Mouse (Mus musculus): ENCODE data around the gene Pigc. TPM values are rescaled to one million over a fixed set of nuclear protein-coding genes. Genes with fewer than 3 reads are reported as not detected.

Pigc gene
- total and polyA plus RNA-seq, 3 experiments, result 11.7 to 17.4 (median 12.4) TPM

DNA sequence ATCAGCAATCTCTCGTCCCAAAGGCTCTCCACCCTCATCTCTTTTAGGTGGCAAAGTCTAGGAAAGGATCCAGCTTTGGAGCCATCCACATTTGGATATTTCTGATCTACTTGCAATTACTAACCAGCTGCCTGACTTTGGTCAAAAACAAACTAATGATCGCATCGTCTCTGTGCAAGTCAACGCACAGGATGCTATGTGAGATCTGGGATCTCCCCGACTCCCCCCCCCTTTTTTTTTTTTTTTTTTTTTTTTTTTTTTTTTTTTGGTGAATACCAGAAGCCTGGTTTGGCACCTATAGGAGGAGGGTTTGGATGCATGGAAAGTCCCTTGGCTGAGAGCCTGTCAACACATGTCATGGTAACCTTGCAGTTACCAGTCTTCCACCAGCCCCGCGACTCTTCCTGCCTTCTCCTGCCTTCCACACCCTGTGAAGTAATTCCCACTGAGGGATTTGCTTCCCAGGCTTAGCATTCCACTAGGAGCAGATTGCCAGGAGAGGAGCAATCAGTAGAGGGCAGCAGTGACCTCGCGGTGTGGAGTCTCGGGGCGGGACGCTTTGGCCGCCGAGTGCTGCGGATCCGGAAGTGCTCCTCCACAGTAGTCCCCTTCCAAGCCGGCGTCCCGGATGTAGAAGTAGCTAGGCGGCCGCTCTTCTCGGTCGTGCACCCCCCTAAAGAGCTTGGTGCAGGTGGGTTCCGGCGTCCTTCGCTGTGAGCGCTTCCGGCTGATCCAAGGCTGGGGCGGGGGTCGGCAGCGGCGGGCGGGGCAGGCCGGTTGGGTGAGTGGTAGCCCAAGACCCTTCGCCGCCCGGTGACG, at the start of gene Pigc (continued):
- no peak for TF ChIP-seq JUND (conservative IDR thresholded peaks at IDR 0.05; ENCODE audit: low read depth, low read length)

DNA sequence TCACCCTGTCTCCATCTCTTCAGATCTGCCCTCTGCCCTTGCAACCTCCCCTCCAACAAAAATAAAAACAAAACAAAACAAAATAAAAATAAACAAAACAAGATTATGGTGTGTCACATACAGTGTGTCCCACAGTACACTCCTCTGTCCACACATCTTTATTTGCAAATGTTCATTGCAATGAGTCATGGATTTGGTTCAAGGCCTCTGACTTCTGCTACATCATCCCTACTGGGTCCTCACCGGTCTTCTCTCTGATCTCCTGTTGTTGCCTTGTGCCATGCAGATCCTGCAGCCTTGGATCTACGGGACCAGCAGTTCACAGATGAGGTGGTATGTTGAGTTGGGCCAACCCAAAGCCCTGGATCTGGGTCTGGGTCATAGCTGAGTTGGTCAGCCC, 49.4 kb upstream of the Pigc start:
- peaks cover 37 to 87% of the 10 kb centered on the region in 2 experiments for H3K4me1 ChIP-seq (ENCODE audit: control insufficient read depth in 1 of 2, insufficient read depth in 2 of 2)
- dilution Hi-C loops (cut with MboI; ENCODE audit: extremely low pct_ligation_motif_present, extremely low pct_unique_long_range_greater_than_20kb, low sequenced_read_pairs) (no loop called here), in situ Hi-C loops (cut with MboI; ENCODE audit: low pct_ligation_motif_present, low pct_unique_long_range_greater_than_20kb, low sequenced_read_pairs) (loop anchor here (5.0 kb wide), 1 partner anchor 38 kb away; no protein-coding TSS in a partner anchor)
- peak overlapping the region; percentile 32 for H3K4me2 ChIP-seq (ENCODE audit: insufficient read depth, low read depth, poor library complexity, severe bottlenecking)
- peak overlapping the region; percentile 60 for H3K9ac ChIP-seq (ENCODE audit: insufficient read depth, low read depth)
- H3K36me3 ChIP-seq (replicated peaks in 1 of 2; ENCODE audit: control insufficient read depth in 1 of 2, insufficient read depth in 1 of 2, low read length in 1 of 2), result no peaks in the 10 kb centered on the region
- H3K79me2 ChIP-seq (replicated peaks; ENCODE audit: control insufficient read depth, extremely low read depth, insufficient read depth, poor library complexity, severe bottlenecking), result no peaks in the 10 kb centered on the region
- H3K9me3 ChIP-seq (replicated peaks; ENCODE audit: low read length), result no peaks in the 10 kb centered on the region
- peak overlapping the region; percentile 90 for H3K27ac ChIP-seq (ENCODE audit: insufficient read depth, low read depth)
- no peaks in the 10 kb centered on the region for H3K27me3 ChIP-seq (replicated peaks)
- DNase-seq (ENCODE audit: extremely low read depth), result no peak
- H3K4me3 ChIP-seq (replicated peaks in 1 of 3; ENCODE audit: low read depth in 2 of 3, low read length in 2 of 3, poor library complexity in 1 of 3), result no peak overlapping the region
- TF ChIP-seq MAZ (IDR thresholded peaks at IDR 0.05; ENCODE audit: low read depth, low read length) (no peak), SIN3A (IDR thresholded peaks at IDR 0.05; ENCODE audit: low read length) (no peak), ZMIZ1 (IDR thresholded peaks at IDR 0.05; ENCODE audit: low read depth, low read length) (no peak), ZC3H11A (IDR thresholded peaks at IDR 0.05; ENCODE audit: low read depth, low read length) (no peak), TBP (conservative IDR thresholded peaks at IDR 0.05; ENCODE audit: low read depth, low read length) (no peak), MAFK (IDR thresholded peaks at IDR 0.05; ENCODE audit: insufficient replicate concordance, low read length) (no peak), IRF4 (IDR thresholded peaks at IDR 0.05; ENCODE audit: low read depth, low read length) (no peak)

DNA sequence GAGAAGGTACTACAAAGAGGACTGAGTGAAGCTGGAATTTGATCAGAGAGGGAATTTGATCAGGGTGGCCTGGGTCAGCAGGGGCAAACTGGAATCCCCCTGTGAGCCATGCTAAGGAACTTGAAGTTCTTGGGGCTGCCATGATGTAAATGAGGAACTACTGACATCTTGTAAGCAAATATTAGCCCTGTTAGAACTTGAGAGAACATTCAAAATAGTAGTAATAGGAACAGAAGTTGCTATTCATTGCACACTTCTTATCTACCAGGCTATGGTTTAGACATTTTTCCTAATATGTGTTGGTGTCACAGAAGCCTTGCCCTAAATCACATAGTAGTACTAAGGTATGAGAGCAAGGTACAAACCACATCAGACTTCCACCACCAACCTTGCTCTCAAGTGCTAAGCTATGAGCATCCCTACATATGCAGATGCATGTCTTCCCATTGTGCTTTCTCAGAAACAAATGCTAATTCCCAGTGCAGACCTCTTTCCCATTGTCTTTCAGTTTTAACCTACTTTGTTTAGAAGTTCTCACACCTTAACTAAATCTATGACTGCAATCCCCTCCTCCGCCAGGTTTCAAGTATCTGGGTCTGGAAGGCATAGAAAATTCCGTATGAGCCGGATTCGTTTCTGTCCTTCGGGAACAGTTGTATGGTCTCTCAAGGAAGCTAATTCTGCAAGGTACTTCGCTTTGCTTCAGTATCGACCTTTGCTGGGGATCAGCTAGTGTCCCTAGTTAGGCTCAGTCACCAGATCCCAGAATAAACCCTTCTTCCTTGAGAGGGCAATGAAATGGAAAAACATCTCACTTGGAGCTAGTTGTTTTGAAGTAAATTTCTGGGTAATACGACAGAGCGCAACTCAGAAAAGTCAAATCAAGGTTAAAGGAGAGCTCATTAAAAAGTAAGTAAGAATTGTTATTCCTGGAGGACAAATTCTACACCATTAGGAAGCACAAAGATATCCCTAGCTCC, 48.2 kb upstream of the Pigc start:
- Histone ChIP-seq H3K27me3 (replicated peaks) (no peaks in the 10 kb centered on the region), H3K9me3 (replicated peaks; ENCODE audit: low read length) (no peaks in the 10 kb centered on the region), H3K79me2 (replicated peaks; ENCODE audit: control insufficient read depth, extremely low read depth, insufficient read depth, poor library complexity, severe bottlenecking) (no peaks in the 10 kb centered on the region), H3K36me3 (replicated peaks in 1 of 2; ENCODE audit: control insufficient read depth in 1 of 2, insufficient read depth in 1 of 2, low read length in 1 of 2) (no peaks in the 10 kb centered on the region), H3K4me1 (ENCODE audit: control insufficient read depth in 1 of 2, insufficient read depth in 2 of 2) (peaks cover 38 to 80% of the 10 kb centered on the region in 2 experiments), H3K9ac (ENCODE audit: insufficient read depth, low read depth) (peak overlapping the region; percentile 70), H3K27ac (ENCODE audit: insufficient read depth, low read depth) (peak overlapping the region; percentile 90), H3K4me2 (ENCODE audit: insufficient read depth, low read depth, poor library complexity, severe bottlenecking) (peak overlapping the region; percentile 79), H3K4me3 (replicated peaks in 1 of 3; ENCODE audit: low read depth in 2 of 3, low read length in 2 of 3, poor library complexity in 1 of 3) (no peak overlapping the region)
- dilution Hi-C loops (cut with MboI; ENCODE audit: extremely low pct_ligation_motif_present, extremely low pct_unique_long_range_greater_than_20kb, low sequenced_read_pairs) (no loop called here), in situ Hi-C loops (cut with MboI; ENCODE audit: low pct_ligation_motif_present, low pct_unique_long_range_greater_than_20kb, low sequenced_read_pairs) (no loop called here)
- no peak for DNase-seq (ENCODE audit: extremely low read depth)
- TF ChIP-seq MAFK (IDR thresholded peaks at IDR 0.05; ENCODE audit: insufficient replicate concordance, low read length), result no peak
- no peak for TF ChIP-seq NRF1 (IDR thresholded peaks at IDR 0.05; ENCODE audit: low read depth, low read length)
- no peak for TF ChIP-seq UBTF (IDR thresholded peaks at IDR 0.05; ENCODE audit: low read depth, low read length)
- no peak for TF ChIP-seq SIN3A (IDR thresholded peaks at IDR 0.05; ENCODE audit: low read length)
- TF ChIP-seq ETS1 (conservative IDR thresholded peaks at IDR 0.05; ENCODE audit: low read depth, low read length), result peak; percentile 19; the same call in 1 of the 2 replicates
- no peak for TF ChIP-seq ELF1 (IDR thresholded peaks at IDR 0.05; ENCODE audit: low read depth, low read length)
- TF ChIP-seq ZC3H11A (IDR thresholded peaks at IDR 0.05; ENCODE audit: low read depth, low read length), result no peak
- TF ChIP-seq TBP (conservative IDR thresholded peaks at IDR 0.05; ENCODE audit: low read depth, low read length), result peak; percentile 32; the same call in 1 of the 2 replicates
- peak; percentile 53; the same call in 1 of the 2 replicates for TF ChIP-seq EP300 (IDR thresholded peaks at IDR 0.05; ENCODE audit: low read length)
- no peak for TF ChIP-seq ZKSCAN1 (IDR thresholded peaks at IDR 0.05; ENCODE audit: borderline replicate concordance, low read depth, low read length)
- no peak for TF ChIP-seq E2F4 (IDR thresholded peaks at IDR 0.05; ENCODE audit: insufficient replicate concordance, low read depth, low read length)
- TF ChIP-seq TCF12 (IDR thresholded peaks at IDR 0.05; ENCODE audit: low read depth, low read length), result 0 out of 2 replicates have a peak, but pooled peaks have one; percentile 28
- TF ChIP-seq IRF4 (IDR thresholded peaks at IDR 0.05; ENCODE audit: low read depth, low read length), result peak; percentile 57
- TF ChIP-seq MYC (IDR thresholded peaks at IDR 0.05; ENCODE audit: low read depth, low read length), result 0 out of 2 replicates have a peak, but pooled peaks have one; percentile 38
- TF ChIP-seq CTCF (conservative IDR thresholded peaks at IDR 0.05 in 1 of 2, IDR thresholded peaks at IDR 0.05 in 1 of 2; ENCODE audit: low read depth in 2 of 2, low read length in 2 of 2), result no peak
- no peak for TF ChIP-seq NELFE (IDR thresholded peaks at IDR 0.05; ENCODE audit: low read depth, low read length)
- no peak for TF ChIP-seq POLR2A (IDR thresholded peaks at IDR 0.05; ENCODE audit: low read depth, low read length)
- 0 out of 2 replicates have a peak, but pooled peaks have one; percentile 15 for TF ChIP-seq MXI1 (IDR thresholded peaks at IDR 0.05; ENCODE audit: low read depth, low read length)
- TF ChIP-seq CHD2 (IDR thresholded peaks at IDR 0.05; ENCODE audit: low read length), result peak; percentile 63; the same call in 1 of the 2 replicates
- TF ChIP-seq CHD1 (IDR thresholded peaks at IDR 0.05; ENCODE audit: low read depth, low read length), result peak; percentile 90
- TF ChIP-seq ZNF384 (IDR thresholded peaks at IDR 0.05; ENCODE audit: low read depth, low read length), result no peak
- TF ChIP-seq MEF2A (IDR thresholded peaks at IDR 0.05; ENCODE audit: borderline replicate concordance, low read depth, low read length), result peak; percentile 43; the same call in 1 of the 2 replicates
